Mouse (Mus musculus) kidney, adult 2 months (tissue): ENCODE data around the gene Tsga10.

Experiments
- CTCF ChIP-seq: fragments of 200-500 bp; conservative IDR thresholded peaks from 2 replicates; pipeline ENCODE4 v1.5.1; 2011; ENCODE audit warnings: low read depth, mild to moderate bottlenecking, control low read depth, low read length, moderate library complexity, mixed read lengths; ENCODE audit not compliant: insufficient read depth, insufficient read length
- POLR2A ChIP-seq: fragments of 200-500 bp; IDR thresholded peaks from one replicate; pipeline ENCODE4 v1.6.1; 2011; ENCODE audit warnings: low read depth, low read length, control low read depth

- TF ChIP-seq POLR2A (no peak), CTCF (no peak)
Measured at GRCm38 (mm10) chr1:37726426-37726825, 139.8 kb downstream of the Tsga10 start.
